Mouse (Mus musculus) natural killer cell, adult 2 months (primary cell): Measurements from ENCODE around the gene Col4a3bp.

Source experiments
- DNase-seq, 2 experiments: peaks; one replicate each; pipeline ENCODE4 v3.0.0; 2022; ENCODE audit warnings: low spot score in 2 of 2

Col4a3bp gene

GRCm38 (mm10) chr13:96542901-96543891, 778 bp downstream of the Col4a3bp start:
- DNase-seq = peak; percentile 5 to 9

GRCm38 (mm10) chr13:96544506-96544905, 2.1 kb downstream of the Col4a3bp start:
- DNase-seq = peak in 1 of 2 experiments; percentile 11

GRCm38 (mm10) chr13:96547250-96547649, 4.8 kb downstream of the Col4a3bp start:
- no peak for DNase-seq

GRCm38 (mm10) chr13:96547941-96548340, 5.5 kb downstream of the Col4a3bp start:
- no peak for DNase-seq

GRCm38 (mm10) chr13:96555099-96555498, 12.7 kb downstream of the Col4a3bp start:
- peak in 1 of 2 experiments; percentile 24 for DNase-seq

- DNase-seq = no peak
These were observed 25.6 kb downstream of the Col4a3bp start for GRCm38 (mm10) chr13:96567977-96568376.

GRCm38 (mm10) chr13:96570313-96571015, 28.0 kb downstream of the Col4a3bp start:
- no peak for DNase-seq

GRCm38 (mm10) chr13:96571016-96571361, 28.6 kb downstream of the Col4a3bp start:
- no peak for DNase-seq

- DNase-seq = no peak
These were observed 31.8 kb downstream of the Col4a3bp start for GRCm38 (mm10) chr13:96574170-96574569.

GRCm38 (mm10) chr13:96579104-96579503, 36.7 kb downstream of the Col4a3bp start:
- no peak for DNase-seq

- DNase-seq = no peak
These were observed 37.6 kb downstream of the Col4a3bp start for GRCm38 (mm10) chr13:96579979-96580378.

- DNase-seq = no peak
These were observed 41.8 kb downstream of the Col4a3bp start for GRCm38 (mm10) chr13:96584201-96584600.

GRCm38 (mm10) chr13:96586540-96586939, 44.1 kb downstream of the Col4a3bp start:
- no peak for DNase-seq

- DNase-seq = no peak
These were observed 46.2 kb downstream of the Col4a3bp start for GRCm38 (mm10) chr13:96588642-96589041.

- no peak for DNase-seq
These were observed 51.2 kb downstream of the Col4a3bp start for GRCm38 (mm10) chr13:96593621-96594020.

GRCm38 (mm10) chr13:96594070-96594469, 51.7 kb downstream of the Col4a3bp start:
- no peak for DNase-seq

GRCm38 (mm10) chr13:96599182-96599581, 56.8 kb downstream of the Col4a3bp start:
- DNase-seq = no peak

- no peak for DNase-seq
These were observed 61.8 kb downstream of the Col4a3bp start for GRCm38 (mm10) chr13:96604242-96604641.

- DNase-seq = no peak
These were observed 72.2 kb downstream of the Col4a3bp start for GRCm38 (mm10) chr13:96614615-96615014.

- no peak for DNase-seq
These were observed 78.5 kb downstream of the Col4a3bp start for GRCm38 (mm10) chr13:96620891-96621290.

- DNase-seq = no peak
These were observed 88.0 kb downstream of the Col4a3bp start for GRCm38 (mm10) chr13:96630396-96630795.

GRCm38 (mm10) chr13:96644168-96644567, 101.8 kb downstream of the Col4a3bp start:
- DNase-seq = no peak

GRCm38 (mm10) chr13:96645822-96646221, 103.4 kb downstream of the Col4a3bp start:
- no peak for DNase-seq
